Mouse (Mus musculus) intestine, embryonic 15.5 days (tissue): Measurements from ENCODE around the gene Hmgb2. TPM values are rescaled to one million over a fixed set of nuclear protein-coding genes. Genes with fewer than 3 reads are reported as not detected.

Source experiments
- polyA plus RNA-seq: library from polyadenylated mRNA; unstranded; fragments of >200 nt; fragmentation: Nextera tagmentation; extraction: Ambion mirVana; gene quantifications from 2 replicates; pipeline ENCODE4 v1.2.1, GENCODE M21; 2015

The Hmgb2 gene
- polyA plus RNA-seq, 1 experiment from 2014 or later: 387 TPM

Other genes with a start within 250 kb of the Hmgb2 start
- gene Hand2, start 190.9 kb upstream of the Hmgb2 start, polyA plus RNA-seq: 6.7 and 9.4 TPM in 2 replicates
- 0.21 and 0.25 TPM in 2 replicates for gene Scrg1, start 56.0 kb upstream of the Hmgb2 start, polyA plus RNA-seq
- gene Sap30, start 24.0 kb upstream of the Hmgb2 start, polyA plus RNA-seq: 29.2 and 37.7 TPM in 2 replicates
- gene Galnt7, start 141.1 kb downstream of the Hmgb2 start, polyA plus RNA-seq: 29.8 and 30.5 TPM in 2 replicates